Mouse (Mus musculus) ES-E14 (cell line): ENCODE results near the gene Spa17.

Source experiments
- CHD2 ChIP-seq: IDR thresholded peaks from 2 replicates; pipeline ENCODE4 v1.6.1; 2014; ENCODE audit warnings: mild to moderate bottlenecking, low read depth, low read length, inconsistent platforms
- HCFC1 ChIP-seq: IDR thresholded peaks from 2 replicates; pipeline ENCODE4 v1.6.1; 2012; ENCODE audit warnings: low read length, inconsistent platforms, borderline replicate concordance; ENCODE audit not compliant: insufficient read depth
- ZC3H11A ChIP-seq: IDR thresholded peaks from 2 replicates; pipeline ENCODE4 v1.6.1; 2012; ENCODE audit warnings: low read depth, mild to moderate bottlenecking, inconsistent platforms, low read length, borderline replicate concordance
- ZNF384 ChIP-seq: IDR thresholded peaks from 2 replicates; pipeline ENCODE4 v1.6.1; 2012; ENCODE audit warnings: low read depth, low read length, inconsistent platforms

- TF ChIP-seq ZNF384 = no peak
- TF ChIP-seq ZC3H11A = no peak
- no peak for TF ChIP-seq CHD2
- no peak for TF ChIP-seq HCFC1
Observed at GRCm38 (mm10) chr9:37598637-37599036, 14.9 kb downstream of the Spa17 start.
